In the genomic region with DNA sequence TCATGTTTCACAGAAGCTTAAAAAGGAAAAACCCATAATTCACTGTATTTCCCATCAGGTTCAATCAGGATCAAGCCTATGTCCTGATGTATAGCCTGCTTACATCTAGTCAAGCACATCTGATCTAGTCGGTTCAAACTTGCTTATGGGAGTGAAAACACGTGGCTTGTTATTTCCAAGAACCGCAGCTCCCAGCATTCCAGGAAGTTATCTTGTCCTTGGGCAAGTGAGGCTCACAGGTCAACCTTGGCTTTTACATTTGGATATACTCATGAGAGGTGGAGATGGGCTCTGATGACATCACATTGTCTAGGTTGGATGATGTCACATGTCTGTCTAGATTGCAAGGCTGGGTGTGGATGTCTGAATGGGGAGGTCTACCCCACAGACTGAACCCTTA, we compare ENCODE assay signal across 14 mouse cellular contexts.
"Had no signal": no experiment of that assay in that cellular context is flagged by ENCODE, and none has a peak within 500 bp of the region (broad histone marks: within the 10 kb centered on the region; RNA-seq: fewer than 3 reads in every experiment).

No protein-coding gene starts in this region.

- H3K36me3 ChIP-seq: liver, embryonic 13.5 days had no signal

- H3K9ac ChIP-seq: limb, embryonic 13.5 days; liver, embryonic 13.5 days had no signal

- H3K27me3 ChIP-seq: limb, embryonic 13.5 days; liver, embryonic 13.5 days had no signal

- H3K4me2 ChIP-seq: limb, embryonic 13.5 days; liver, embryonic 13.5 days; midbrain, embryonic 11.5 days had no signal

- DNase-seq: kidney, postnatal 14 days; layer of hippocampus, adult 9-11 months; liver; liver, embryonic 13.5 days; lung, adult 2 months; lung, postnatal 14 days; lung, postnatal 4 days; midbrain, embryonic 14.5 days; thymus, adult 18-20 months; thymus, postnatal 36 days had no signal

- H3K9me3 ChIP-seq: limb, embryonic 10.5 days; limb, embryonic 13.5 days; liver, embryonic 13.5 days had no signal

- H3K4me1 ChIP-seq: liver, embryonic 13.5 days had no signal

- H3K27ac ChIP-seq: layer of hippocampus, adult 2 months; limb, embryonic 10.5 days; limb, embryonic 13.5 days; liver, embryonic 13.5 days had no signal

- H3K4me3 ChIP-seq: layer of hippocampus, adult 2 months; limb, embryonic 10.5 days; limb, embryonic 13.5 days; liver, embryonic 13.5 days had no signal
